Mouse (Mus musculus) adrenal gland, postnatal 25 days (tissue): ENCODE measurements at regions not wholly inside any gene's neighbourhood (a gene's known extent, or its start where the extent isn't known, plus 50 kb on each side); places are given as distances from the start of the nearest gene placed in this dataset.

Source experiments
- DNase-seq: peaks from one replicate; pipeline ENCODE4 v3.0.0; 2021; ENCODE audit warnings: mixed read lengths

DNA sequence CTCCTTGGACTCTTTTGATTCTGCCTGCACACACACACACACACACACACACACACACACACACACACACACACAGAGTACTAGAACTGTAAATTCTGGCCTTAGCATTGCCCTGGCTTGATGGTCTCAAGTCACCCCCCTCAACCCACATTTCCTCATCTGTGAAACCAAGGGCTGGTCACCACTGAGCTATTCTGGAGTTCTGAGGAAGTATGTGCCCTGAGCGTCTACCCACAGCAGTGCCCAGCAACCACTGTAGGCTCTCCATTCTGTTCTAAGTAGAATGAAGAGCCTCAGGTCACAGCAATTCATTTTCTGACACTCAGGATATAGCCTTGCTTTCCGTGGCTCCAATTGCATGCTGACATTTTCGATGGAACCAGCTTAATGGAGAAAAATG, 279.4 kb upstream of the Klf4 start:
- DNase-seq: no peak

DNA sequence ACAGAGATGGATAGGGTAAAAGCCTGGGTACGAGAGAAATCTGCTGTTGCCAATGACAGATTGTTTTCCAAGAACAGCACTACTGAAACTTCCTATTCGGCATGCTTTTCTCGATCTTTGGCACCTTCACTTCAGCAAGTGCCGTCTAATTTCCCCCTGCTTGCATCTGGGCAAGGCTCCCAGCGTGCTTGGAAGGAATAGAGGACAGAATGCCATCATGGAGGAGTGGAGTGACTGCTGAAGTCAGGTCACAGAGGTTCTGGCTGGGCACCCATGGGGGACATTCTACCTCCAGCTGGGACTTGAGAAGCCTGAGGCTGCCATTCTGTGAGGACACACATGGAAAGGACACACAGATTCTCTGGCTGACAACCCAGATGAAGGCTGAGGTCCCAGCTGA, 276.2 kb upstream of the Klf4 start:
- no peak for DNase-seq

DNA sequence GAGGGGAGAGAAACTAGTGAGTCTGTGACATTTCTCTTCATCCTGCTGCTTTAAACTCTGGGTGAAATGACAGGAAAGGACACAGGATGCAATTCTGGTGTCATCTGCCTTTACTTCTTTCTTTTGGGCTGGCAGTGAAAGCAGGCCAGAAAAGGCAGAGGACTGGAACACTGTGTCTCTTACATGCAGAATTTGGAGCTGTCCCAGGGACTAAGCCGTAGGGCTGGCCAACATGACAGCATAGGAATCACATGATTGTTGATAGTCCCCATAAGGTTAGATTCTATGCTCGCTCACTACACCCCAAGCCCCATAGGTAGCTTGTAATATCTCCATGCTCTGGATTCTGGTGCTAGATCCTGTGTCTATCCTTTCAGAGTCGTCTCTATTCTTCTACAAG, 274.5 kb upstream of the Klf4 start:
- DNase-seq: no peak

DNA sequence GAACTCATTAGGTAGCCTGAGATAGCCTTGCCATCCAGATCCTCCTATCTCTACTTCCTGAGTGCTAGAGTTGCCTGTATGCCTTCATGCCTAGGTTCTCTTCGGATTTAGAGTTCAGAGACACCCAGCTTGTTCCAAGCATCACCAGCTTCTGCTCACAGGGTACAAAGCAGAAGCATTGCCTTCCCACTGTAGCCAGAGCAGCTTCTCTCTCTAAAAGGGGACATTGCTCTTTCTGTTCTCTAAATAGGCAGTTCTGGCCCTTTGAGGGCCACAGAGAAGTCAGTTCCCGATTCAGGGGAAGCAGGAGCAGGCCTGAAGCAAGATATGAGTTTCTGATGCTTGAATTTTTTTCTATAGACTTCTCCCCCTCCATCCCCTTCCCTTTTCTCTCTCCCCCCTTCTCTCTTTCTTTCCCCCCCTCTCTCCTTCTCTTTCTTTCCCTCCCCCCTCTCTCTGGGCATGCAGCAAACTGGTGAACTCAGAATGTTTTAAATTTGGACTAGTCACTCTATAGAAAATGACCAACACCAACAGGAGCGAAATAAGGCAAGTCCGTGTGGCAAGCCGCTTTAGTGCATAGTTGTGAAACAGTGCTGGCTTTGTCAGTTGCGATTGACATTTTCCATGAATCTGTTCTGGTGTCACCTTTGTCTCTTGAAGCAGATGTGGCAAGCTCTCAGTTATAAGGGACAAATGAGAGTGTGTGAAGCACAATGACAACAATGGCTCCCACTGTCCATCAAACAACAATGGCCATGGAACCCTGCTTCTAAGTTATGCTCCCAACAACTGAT, 273.2 kb upstream of the Klf4 start:
- no peak for DNase-seq

DNA sequence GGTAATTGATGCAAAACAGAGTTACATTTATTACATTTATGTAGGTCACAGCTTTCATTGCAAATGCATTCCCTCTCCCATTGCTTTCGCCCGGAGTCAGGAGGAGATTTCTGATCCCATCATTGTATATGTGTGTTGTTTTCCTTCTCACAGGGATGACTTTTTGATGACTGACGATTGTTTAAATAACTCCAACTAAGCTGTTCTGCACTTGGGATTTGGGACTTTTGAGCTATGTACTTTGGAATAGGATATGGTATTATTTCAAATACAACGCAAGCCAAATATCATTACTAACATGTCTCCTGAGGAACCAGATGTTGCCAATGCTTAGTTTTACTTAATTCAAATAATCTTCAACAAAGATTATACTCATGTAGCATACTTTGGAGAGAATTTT, 269.8 kb upstream of the Klf4 start:
- DNase-seq: no peak

DNA sequence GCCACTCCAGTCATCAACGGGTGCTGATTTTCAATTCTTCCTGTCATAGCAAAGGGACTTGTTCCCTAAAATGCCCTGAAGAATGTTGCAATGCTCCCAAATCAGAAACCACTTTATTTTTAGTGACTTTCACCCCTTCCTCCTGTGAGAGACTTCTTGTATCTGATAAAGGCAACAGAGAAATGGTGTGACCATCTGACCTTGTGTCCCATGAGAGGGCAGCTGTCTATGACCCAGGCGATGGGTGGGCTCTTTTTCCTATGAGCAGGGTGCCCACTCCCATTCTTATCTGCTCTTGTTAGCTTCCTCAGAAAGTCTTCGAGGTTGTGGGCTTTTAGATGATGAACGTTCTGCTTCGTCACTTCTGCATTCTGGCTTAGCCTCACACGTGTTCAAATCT, 265.8 kb upstream of the Klf4 start:
- DNase-seq: no peak

DNA sequence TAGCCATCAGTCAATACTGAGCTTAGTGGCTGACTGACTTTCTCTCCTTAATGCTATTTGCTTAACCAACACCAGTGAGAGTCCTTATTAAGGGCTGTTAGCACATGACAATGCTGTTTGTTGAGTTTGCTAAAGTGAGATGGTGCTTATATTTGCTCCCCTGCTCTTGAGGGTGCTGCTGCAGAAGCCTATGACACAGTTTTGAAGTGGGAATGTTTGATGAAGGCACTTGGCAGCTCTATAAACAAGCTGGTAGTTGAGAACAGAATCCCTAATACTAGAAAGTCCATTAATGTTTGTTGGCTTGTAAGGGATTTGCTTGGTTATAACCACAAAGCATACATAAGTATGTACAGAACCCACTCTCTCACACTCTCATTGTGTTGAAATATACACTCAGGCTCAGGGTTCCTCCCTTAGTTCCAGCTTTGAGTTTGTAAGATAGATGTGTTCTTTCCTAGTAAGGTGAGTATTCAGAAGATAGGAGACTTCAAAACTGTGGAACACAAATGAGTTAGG, 249.1 kb upstream of the Klf4 start:
- DNase-seq: no peak

DNA sequence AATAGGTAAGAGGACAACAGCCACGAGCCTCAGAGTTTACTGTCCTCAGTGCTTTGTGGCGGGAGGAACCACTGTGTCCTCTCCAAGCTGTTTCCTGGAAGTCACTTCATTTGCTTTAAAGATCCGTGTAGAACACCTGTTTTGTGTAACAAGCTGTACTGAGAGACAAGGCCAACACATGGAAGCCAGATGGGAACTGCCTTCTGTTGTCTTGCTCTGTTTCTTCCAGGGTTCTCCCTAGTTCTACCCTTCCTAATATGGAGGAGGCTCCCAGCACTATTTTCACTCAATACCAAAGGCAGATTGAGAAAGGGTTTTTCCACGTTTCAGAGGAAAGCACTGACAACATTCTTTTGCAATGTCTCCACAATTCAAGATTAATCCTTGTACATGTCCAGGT, 247.3 kb upstream of the Klf4 start:
- DNase-seq: no peak

DNA sequence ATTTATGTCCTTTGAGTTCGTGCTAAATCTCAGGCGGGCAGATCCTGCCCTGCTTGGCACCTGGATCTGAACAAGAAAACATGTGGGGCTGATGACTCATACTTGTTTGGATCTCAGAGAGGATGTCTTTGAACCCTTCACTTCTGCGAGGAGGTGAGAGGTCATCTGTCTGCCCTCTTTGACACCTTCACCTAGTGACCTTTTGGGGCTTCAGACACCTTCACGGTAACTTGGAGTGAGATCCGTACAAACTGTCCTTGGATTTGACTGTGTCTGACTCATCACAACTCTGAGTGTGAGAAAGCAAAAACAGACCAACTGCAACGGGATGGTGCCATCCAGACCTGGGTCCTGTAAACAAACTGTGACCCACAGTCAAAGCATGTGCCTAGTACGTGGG, 243.6 kb upstream of the Klf4 start:
- DNase-seq: no peak

DNA sequence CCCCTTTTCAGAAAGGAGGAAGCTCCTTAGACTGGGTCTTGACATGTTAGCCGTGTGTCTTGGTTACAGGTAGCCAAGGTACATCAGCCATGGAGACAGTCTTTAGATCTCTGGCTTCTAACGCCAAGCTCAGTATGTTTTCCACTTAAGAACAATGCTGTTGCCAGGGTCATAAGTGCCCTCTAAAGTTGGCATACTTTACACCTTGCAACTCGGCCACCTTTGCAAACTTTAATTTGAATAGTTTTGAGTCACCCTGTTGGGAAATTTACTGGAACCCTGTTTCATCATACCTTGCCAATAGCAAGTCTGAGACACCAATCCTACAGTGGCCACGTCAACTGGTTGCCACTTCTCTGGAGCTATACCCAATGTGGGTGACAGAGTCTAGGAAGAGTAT, 242.3 kb upstream of the Klf4 start:
- DNase-seq: no peak

DNA sequence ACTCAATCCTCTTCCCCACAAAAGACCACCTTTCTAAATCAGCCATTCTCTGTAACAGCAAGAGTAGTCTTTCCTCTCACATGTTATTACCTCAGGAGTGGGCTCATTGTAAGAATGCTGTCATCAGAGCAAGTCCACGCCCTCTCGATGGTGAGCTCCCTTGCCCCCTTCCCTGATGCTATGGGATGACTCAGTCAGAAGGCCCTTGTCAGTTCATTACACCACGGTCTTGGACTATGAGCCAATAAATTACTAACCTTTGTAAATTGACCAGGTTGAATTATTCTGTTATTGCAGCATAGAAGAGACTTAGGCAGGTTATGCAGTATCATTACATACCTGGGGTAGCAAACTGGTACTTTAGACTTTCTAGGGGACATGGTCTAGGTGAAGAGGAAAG, 237.4 kb upstream of the Klf4 start:
- DNase-seq: no peak

DNA sequence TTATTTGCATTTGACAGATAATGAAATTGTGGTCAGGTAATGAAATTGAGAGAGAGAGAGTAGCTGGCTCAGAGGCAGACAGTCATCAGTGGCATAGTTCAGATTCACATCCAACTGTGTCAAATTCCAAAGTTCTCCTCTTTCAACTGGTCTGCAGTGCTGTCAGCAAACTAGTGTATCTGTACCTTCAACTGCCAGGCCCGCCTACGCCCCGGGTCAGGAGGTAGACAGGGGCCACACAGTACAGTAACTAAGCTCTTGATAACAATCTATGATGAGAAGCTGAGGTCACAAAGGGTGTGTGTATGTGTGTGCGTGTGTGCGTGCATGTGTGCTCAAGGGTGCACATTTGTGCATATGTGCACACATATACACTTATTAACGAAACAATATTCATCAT, 236.1 kb upstream of the Klf4 start:
- no peak for DNase-seq

DNA sequence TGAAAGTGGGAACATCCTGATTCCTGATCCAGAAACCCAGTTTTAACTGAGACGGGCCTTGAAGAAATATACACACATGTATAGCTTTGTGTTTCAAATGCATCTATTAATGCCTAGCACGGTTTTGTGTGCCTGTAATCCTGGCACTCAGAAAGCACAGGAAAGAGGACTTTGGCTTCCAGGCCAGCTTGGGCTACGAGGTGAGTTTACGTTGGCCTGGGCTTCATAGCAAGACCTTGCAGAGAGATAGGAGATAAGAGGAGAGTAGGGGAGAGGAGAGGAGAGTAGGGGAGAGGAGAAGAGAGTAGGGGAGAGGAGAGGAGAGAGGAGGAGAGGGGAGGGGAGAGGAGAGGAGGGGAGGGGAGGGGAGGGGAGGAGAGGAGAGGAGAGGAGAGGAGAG, 234.9 kb upstream of the Klf4 start:
- DNase-seq: no peak

DNA sequence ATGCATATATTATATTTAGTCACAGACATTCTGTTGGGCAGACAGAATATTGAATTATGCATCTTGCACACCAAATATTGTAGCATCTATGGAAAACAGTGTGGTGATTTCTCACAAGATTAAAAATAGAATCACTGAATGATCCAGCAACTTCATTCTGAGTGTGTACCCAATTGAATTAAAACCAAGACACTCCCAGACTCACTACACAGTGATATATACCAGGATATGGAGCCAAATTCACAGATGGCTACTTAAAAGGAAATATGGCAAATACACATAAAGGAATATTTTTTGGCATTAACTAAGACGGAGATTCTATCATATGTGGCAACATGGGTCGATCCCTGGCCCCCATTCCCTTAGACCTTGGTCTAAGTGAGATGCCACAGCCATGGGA, 233.5 kb upstream of the Klf4 start:
- no peak for DNase-seq

DNA sequence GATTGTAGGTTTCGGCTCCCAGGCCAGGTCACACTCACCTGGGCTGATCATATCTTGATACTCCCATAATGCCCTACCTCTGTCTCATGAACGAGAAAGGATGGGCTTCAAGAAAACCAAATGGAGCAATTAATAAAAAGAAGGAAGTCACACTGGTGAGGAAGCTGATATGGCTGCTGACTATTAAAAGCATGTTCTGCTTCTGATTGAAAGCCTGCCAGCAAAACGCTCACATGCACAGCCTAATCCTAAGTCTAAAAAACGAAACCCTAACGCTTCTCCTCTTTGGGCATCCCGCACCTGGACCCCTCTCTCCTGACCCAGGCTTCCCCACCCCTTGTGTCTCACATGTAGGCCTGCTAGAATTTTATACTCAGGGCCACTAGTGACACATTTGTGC, 230.8 kb upstream of the Klf4 start:
- no peak for DNase-seq

DNA sequence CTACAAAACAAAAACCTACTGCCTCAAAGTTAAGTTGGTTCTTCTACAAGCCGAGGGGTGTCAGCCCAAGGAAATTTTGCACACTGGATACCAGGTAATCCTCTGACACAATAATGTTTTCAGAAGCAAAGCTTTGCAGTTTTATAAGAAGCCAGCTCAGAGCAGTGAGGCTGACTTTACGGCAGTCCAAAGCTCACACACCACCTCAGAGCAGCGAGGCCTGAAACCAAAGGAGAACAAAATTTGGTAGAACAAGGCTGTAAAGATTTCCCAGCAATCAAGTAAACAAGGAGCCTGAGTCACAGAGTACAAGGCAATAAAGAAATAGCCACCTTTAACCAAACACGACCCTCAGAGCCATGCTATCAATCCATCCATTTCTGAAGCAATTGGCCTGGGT, 230.1 kb upstream of the Klf4 start:
- DNase-seq: no peak

DNA sequence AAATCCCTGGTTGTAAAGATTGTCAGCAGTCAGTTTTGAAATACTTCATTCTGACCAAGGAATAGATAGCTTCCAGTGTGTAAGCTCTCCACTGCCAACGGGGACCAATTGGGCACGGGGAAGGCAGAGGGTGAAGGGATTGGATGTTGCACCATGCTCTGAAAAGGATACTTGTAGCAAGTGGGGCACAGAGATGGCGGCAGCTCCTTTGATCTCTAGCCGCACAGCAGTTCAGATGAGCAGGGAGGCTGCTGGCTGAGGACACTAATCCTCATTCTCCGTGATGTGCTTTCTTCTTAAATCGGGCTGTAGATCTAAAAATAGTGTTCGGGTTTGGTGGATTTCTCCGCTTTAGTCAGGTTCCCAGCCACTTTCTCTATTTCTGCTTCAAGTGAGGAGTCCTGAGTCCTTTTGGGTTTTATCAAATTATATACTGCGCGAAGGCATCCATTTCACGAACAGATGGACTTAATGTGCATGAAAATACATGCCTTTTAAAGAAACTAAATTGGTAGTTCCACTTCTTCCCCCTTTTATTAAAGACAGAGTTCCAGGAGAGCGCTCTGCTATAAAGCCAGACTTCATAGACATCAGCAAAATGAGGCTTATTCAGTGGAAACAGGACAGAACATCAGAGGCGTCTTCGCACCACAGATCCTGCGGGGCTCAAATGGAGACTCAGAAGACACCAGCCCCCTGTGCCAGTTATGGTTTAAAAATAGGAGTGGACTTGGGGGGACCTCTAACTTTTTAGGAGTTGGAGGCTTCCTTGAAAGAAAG, 225.1 kb upstream of the Klf4 start:
- DNase-seq: no peak

DNA sequence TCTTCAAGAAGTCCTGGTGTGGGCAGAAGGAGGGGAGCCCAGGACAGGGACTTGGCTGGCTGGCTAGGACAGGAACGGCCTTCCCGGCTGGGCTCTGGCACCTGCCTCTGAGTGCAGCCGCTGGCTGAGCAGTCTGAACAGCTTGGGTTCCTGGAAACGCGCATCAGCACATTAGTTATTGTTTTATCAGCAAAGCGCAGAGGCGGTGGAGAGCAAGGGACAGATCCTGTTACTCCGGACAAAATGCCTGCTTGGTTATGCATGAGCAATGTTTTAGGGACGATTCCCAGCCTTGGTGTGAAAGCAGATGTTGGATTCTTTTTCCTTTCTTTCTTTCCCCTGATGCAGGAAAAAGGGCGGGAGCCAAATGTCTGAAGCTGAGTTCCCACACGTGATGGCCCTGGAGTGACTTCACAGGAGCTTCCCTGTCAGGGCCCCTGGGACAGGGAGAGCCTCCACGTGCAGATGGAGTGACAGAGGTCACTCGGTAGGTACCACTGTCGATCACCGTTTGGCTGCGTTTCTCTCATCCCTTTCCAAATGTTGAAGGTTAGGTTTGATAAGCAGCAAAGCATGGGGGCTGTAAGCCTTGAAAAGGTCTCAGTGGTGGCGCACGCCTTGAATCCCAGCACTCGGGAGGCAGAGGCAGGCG, 217.8 kb upstream of the Klf4 start:
- peak; percentile 12 for DNase-seq

DNA sequence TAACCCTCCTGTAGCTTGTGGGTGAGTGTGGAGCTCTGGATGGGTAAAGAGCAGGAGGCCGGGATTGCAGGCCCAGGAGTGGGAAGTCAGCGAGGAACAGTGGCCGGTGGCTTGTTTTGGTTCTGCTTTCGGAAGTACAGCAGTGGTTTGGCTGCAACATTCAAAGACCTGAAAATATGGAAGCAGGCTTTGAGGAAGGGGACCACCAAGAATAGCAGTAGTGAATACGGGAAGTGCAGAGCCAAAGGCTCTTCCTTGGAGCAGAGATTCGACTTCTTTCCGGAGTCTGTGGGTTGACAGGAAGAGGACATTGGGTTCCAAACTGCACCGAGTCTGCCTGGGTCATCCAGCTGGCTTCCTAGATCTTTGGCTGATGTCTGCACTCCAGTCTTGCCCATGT, 209.1 kb upstream of the Klf4 start:
- no peak for DNase-seq

DNA sequence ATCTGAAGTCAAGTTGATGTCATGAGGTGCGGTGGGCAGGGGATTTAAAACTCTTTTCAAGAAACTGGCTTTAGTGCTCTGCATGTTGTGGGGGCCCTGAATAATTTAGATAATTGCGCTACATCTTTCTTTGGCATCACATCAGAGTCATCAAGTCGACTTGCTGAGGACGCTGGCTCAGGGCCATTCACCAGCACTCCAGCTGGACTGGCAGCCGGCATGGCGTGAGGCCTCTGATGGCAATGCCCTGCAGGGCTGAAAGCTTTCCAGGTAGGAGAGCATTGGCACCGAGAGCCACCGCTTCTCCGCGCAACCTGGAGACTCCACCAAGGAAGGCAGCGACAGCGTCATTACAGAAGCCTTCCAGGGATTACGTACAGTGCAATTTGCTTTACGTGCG, 207.8 kb upstream of the Klf4 start:
- peak; percentile 56 for DNase-seq

DNA sequence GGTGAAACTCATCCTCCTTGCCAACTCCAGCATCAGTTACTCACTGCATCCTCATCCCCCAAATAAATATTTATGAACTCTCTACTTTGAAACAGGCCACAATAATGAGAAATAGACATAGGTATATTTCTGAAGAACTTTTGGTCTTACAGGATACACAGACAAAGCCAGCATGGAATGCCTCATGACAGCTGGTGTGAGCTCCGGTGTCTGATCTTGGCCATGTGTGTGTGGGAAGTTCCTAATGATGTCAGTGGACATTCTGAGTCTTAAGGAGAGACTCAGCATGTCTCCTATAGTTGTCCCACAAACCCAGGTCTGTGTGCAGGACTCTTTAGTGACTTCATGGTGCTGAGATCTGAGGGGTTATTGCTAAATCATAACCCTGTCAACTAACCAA, 206.4 kb upstream of the Klf4 start:
- DNase-seq: no peak

DNA sequence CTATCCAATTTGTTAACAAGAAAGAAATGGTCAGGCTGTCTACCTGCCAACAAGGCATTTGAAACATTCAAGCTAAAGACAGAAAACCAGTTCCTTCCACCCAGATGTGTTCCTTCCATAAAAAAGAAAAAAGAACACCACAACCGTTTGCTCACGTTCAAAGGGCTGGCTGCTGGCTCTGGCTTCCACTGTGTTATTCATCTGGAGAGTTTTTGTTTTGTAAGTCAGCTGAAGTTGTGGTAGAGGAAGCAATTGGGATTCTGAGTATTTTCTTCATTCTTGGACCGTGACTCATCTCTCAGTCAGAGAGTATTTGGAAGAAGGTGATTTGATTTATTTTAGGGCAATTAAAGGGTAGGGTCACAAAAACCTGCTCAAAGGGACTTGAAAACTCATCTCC, 203.2 kb upstream of the Klf4 start:
- no peak for DNase-seq

DNA sequence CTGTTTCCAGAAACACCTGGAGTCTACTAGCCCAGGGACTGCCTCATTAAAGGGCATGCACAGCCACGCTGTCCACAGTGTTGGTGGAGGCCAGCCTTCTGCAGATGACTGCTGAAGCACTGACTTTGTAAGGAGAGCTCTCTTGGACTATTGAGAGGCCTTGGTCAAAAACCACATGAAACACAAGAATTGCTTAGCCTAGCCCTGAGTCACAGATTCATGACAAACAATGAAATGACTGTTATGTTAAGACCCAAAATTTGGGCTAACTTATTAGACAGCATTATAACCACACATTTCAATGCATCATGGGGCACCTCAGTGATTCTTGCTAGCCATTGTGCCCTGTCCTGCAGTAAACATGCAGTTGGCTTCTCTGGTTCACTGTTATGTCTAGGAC, 202.1 kb upstream of the Klf4 start:
- DNase-seq: no peak
